Mouse (Mus musculus) heart, adult 2 months (tissue): ENCODE data around the gene Gm10715.
"Not testable (repeated sequence)": the region's sequence is repeated elsewhere in the genome, so short reads cannot be mapped to it uniquely, and the experiment has no call there.

ENCODE experiments used
- CTCF ChIP-seq: fragments of 200-600 bp; IDR thresholded peaks from 2 replicates; pipeline ENCODE4 v1.8.1; 2022; ENCODE audit warnings: antibody characterized with exemption, mild to moderate bottlenecking, moderate library complexity
- EP300 ChIP-seq: fragments of 200-500 bp; IDR thresholded peaks from 2 replicates; pipeline ENCODE4 v1.6.1; 2011; ENCODE audit warnings: low read depth, low read length, control low read depth; ENCODE audit not compliant: insufficient read depth

DNA sequence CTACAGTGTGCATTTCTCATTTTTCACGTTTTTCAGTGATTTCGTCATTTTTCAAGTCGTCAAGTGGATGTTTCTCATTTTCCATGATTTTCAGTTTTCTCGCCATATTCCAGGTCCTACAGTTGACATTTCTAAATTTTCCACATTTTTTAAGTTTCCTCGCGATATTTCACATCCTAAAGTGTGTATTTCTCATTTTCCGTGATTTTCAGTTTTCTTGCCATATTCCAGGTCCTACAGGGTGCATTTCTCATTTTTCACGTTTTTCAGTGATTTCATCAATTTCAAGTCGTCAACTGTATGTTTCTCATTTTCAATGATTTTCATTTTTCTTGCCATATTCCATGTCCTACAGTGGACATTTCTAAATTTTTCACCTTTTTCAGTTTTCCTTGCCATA lies 21.3 kb upstream of the Gm10715 start, which contains the start of gene Gm10720:
- not testable (repeated sequence) for TF ChIP-seq EP300, CTCF
